27 mouse cellular contexts compared by ENCODE assay signal in the genomic region with DNA sequence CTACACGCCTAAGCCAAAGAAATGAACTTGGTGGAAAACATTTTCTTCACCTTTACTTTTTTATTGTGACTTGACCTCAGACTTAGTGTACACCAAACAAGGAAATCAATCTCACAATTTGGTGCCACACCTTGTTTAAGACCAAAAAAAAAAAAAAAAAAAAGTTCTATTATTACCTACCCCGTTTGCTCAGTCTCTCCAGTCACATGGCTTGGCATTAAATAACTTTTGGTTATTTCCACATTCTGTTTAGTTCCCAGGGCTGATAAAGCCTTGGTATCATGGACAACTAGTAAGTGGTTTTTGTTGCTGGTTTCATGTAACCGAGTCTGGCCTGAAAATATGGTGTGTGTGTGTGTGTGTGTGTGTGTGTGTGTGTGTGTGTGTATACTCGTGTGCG.
"Had no signal": no experiment of that assay in that cellular context is flagged by ENCODE, and none has a peak within 500 bp of the region (broad histone marks: within the 10 kb centered on the region; RNA-seq: fewer than 3 reads in every experiment).

No protein-coding gene starts in this region.

- H3K4me2 ChIP-seq: embryonic facial prominence, embryonic 12.5 days; embryonic facial prominence, embryonic 13.5 days; embryonic facial prominence, embryonic 15.5 days; forebrain, embryonic 12.5 days; forebrain, embryonic 13.5 days; forebrain, embryonic 15.5 days had no signal

- DNase-seq: cerebellum, adult 9-10 months; cerebellum, adult 9-11 months; cerebellum, postnatal 10 days; cerebellum, postnatal 14 days; cerebellum, postnatal 25 days; cerebellum, postnatal 36 days; embryo, embryonic 11 days; forebrain, postnatal 0 days; gastrocnemius, adult 2 months; gastrocnemius, postnatal 10 days; gastrocnemius, postnatal 14 days; gastrocnemius, postnatal 25 days; gastrocnemius, postnatal 36 days; heart, adult 11 months; heart, adult 18-20 months; heart, adult 2 months had no signal

- H3K9ac ChIP-seq: embryonic facial prominence, embryonic 12.5 days; embryonic facial prominence, embryonic 13.5 days; embryonic facial prominence, embryonic 15.5 days; forebrain, embryonic 12.5 days; forebrain, embryonic 13.5 days; forebrain, embryonic 15.5 days; forebrain, postnatal 0 days had no signal

- H3K4me3 ChIP-seq: embryonic facial prominence, embryonic 10.5 days; embryonic facial prominence, embryonic 12.5 days; embryonic facial prominence, embryonic 13.5 days; embryonic facial prominence, embryonic 15.5 days; erythroblast, embryonic 14.5 days; forebrain, embryonic 10.5 days; forebrain, embryonic 12.5 days; forebrain, embryonic 13.5 days; forebrain, embryonic 15.5 days; gastrocnemius, adult 2 months; heart, adult 2 months had no signal

- H3K27ac ChIP-seq: embryonic facial prominence, embryonic 10.5 days; embryonic facial prominence, embryonic 12.5 days; embryonic facial prominence, embryonic 13.5 days; embryonic facial prominence, embryonic 15.5 days; forebrain, embryonic 10.5 days; forebrain, embryonic 12.5 days; forebrain, embryonic 13.5 days; forebrain, embryonic 15.5 days; gastrocnemius, adult 2 months; heart, adult 2 months had no signal

- H3K4me1 ChIP-seq: forebrain, embryonic 12.5 days; forebrain, embryonic 13.5 days; forebrain, embryonic 15.5 days had no signal

- H3K36me3 ChIP-seq: embryonic facial prominence, embryonic 10.5 days; embryonic facial prominence, embryonic 12.5 days; embryonic facial prominence, embryonic 13.5 days; embryonic facial prominence, embryonic 15.5 days; forebrain, embryonic 10.5 days; forebrain, embryonic 12.5 days; forebrain, embryonic 15.5 days had no signal

- ATAC-seq: forebrain, embryonic 13.5 days; forebrain, embryonic 14.5 days; forebrain, embryonic 15.5 days; forebrain, embryonic 16.5 days; forebrain, postnatal 0 days had no signal

- H3K9me3 ChIP-seq: embryonic facial prominence, embryonic 15.5 days; forebrain, embryonic 12.5 days; forebrain, embryonic 15.5 days had no signal

- H3K27me3 ChIP-seq: embryonic facial prominence, embryonic 12.5 days; embryonic facial prominence, embryonic 13.5 days; embryonic facial prominence, embryonic 15.5 days; forebrain, embryonic 12.5 days; forebrain, embryonic 13.5 days; forebrain, embryonic 15.5 days had no signal
